Mouse (Mus musculus): ENCODE results near the gene Clasp2.

The Clasp2 gene

GRCm38 (mm10) chr9:113930534-113931374 lies 189.5 kb downstream of the Clasp2 start, which contains the start of gene Ubp1:
Gene Ubp1, plus strand, starts transcription at chr9:113930934.
- in situ Hi-C loops (cut with MboI, MseI), result no loop called here

DNA sequence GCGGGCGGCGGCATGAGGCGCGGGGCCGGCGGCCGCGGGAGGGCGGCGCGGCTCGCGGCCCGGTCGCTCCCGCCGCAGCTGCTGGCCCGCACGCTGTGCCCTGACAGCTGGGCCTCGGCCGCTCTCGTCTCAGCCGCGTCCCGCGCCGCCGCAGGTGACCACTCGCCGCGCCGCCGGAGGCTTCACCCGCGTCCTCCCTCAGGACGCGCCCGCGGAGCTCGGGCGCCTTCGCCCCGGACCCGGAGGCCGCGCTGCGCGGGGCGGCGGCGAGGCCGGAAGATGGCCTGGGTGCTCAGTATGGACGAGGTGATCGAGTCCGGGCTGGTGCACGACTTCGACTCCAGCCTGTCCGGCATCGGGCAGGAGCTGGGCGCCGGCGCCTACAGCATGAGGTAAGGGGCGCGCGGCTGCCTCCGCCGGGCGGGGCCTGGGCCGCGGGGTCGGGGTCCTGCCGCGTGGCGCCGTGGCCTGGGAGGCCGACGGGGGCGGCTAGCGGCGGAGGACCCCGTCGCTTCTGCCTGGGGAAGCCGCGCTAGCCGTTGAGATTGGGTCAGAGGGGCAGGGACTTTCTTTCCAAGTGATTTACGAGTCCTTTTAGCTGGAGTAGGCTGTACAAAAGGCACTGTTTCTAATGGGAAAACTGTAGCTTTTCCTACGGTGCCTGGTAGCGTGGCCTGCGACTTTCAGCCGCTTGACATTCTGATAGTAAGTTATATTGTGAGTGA lies 190.3 kb downstream of the Clasp2 start:
- in situ Hi-C loops (cut with MboI, MseI), result no loop called here

- in situ Hi-C loops (cut with MboI, MseI), result no loop called here
Observed at GRCm38 (mm10) chr9:113932100-113932470, 190.8 kb downstream of the Clasp2 start.

GRCm38 (mm10) chr9:113932501-113932900 lies 191.2 kb downstream of the Clasp2 start:
- in situ Hi-C loops (cut with MboI, MseI), result no loop called here

DNA sequence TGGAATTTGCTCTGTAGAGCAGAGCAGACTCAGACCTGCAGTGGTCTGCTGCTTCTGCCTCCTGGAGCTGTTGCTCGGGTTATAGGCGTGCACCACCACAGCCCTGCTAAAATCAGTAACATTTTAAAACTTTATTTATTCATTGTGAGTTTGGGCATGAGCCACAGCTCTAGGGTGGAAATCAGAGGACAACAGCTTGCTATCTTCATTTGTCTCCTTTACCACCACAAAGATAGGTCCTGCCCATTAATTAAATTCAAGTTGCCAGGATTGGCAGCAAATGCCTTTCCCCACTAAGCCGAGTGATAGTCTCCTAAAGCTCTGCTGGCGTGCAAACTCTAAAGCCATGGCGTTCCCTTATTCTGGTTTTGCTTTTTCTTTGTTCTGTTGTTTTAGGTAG lies 194.4 kb downstream of the Clasp2 start:
- in situ Hi-C loops (cut with MboI, MseI), result no loop called here

- in situ Hi-C loops (cut with MboI, MseI), result no loop called here
Observed at GRCm38 (mm10) chr9:113939063-113939850, 198.0 kb downstream of the Clasp2 start.

DNA sequence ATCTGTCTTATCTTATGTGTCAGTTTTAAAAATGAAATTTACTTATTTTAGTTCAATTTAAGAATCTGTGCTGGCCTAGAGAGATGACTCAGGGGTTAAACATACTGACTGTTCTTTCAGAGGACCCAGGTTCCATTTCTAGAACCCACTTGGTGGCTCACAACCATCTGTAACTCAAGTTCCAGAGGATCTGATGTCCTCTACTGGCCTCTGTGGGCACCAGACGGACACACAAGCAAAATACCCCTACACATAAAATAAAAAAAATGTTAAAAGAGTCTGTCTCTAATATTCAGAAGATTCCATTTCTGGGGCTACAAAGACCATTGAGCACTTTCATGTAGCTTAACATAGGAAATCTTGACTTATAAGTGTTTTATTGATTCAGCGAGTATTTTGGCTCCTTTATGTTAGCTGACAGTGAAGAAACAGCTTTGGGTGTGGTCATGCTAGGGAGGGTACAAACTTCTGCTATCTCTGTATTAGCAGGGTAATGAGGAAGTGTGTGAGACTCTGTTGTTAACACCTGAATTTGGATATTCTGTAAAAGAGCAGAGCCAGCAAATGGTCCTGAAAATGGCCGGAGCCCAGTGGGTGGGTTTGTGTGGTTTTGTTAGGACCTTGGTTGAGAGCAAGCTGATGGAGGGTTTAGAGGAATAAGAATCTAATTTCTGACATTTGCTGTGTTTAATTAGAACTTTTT lies 200.0 kb downstream of the Clasp2 start:
- in situ Hi-C loops (cut with MboI, MseI), result no loop called here

DNA sequence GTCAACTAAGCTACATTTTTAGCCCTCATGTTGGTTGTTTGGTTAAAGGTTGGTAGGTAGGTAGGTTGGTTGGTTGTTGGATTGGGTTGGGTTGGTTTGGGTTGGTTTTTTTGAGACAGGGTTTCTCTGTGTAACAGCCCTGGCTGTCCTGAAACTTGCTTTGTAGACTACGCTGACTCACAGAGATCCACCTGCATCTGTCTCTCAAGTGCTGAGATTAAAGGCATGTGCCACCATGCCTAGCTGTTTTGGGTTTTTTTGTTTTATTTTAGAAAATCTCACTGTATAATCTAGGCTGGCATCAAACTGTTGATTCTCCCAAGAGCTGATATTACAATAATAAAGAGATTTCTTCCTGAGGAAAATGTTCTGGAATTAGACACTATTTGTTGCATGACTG lies 202.1 kb downstream of the Clasp2 start:
- in situ Hi-C loops (cut with MboI, MseI), result no loop called here

- in situ Hi-C loops (cut with MboI, MseI), result no loop called here
Observed at GRCm38 (mm10) chr9:113947216-113947615, 205.9 kb downstream of the Clasp2 start.

GRCm38 (mm10) chr9:113957777-113958176 lies 216.5 kb downstream of the Clasp2 start:
- in situ Hi-C loops (cut with MboI, MseI), result no loop called here

- in situ Hi-C loops (cut with MboI, MseI), result no loop called here
Observed at GRCm38 (mm10) chr9:113963718-113964117, 222.4 kb downstream of the Clasp2 start.

GRCm38 (mm10) chr9:113964415-113964814 lies 223.1 kb downstream of the Clasp2 start:
- in situ Hi-C loops (cut with MboI, MseI), result no loop called here

- in situ Hi-C loops (cut with MboI, MseI), result no loop called here
Observed at GRCm38 (mm10) chr9:113966838-113967237, 225.6 kb downstream of the Clasp2 start.

- in situ Hi-C loops (cut with MboI, MseI), result no loop called here
Observed at GRCm38 (mm10) chr9:113968967-113969366, 227.7 kb downstream of the Clasp2 start.
